Comparison of ENCODE assay signal across 8 mouse cellular contexts in the genomic region with DNA sequence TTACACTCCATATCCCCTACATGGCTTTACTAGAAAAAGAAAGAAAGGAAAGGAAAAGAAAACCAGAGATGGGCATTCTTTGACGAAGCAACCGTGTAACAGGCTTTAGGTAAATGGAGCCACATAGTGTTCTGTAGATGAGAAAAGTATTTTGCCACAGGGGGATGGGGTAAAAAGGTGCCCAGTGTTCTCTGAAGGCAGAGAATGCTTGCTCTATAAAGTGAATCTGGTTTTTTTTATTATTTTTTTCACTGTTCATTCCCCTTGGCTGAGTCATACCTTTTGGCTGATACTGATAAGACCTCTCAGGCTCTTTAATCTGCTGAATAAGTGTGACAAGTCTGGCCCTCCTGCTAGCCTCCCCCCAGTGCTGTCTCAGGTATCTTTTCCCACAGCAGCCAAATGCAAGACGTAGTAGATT.
DNase-seq lines count a peak whose midpoint lies in the region; ATAC-seq and TF ChIP-seq lines count a peak whose summit lies in the region.

No protein-coding gene starts in this region.

- DNase-seq in midbrain, embryonic 11.5 days (ENCODE audit: low spot score, missing footprints), result no peak
- DNase-seq in midbrain, embryonic 10.5 days (ENCODE audit: low spot score), result no peak
- DNase-seq in hindbrain, postnatal 0 days (ENCODE audit: low spot score), result no peak
- no peak for DNase-seq in adrenal gland, postnatal 36 days

- H3K9me3 ChIP-seq in midbrain, embryonic 11.5 days (ENCODE audit: control insufficient read depth, low read length), result no peaks in the 10 kb centered on the region
- no peaks in the 10 kb centered on the region for H3K9me3 ChIP-seq in midbrain, embryonic 10.5 days (replicated peaks)
- H3K9me3 ChIP-seq in embryonic facial prominence, embryonic 15.5 days (replicated peaks), result no peaks in the 10 kb centered on the region
- H3K9me3 ChIP-seq in hindbrain, postnatal 0 days (ENCODE audit: low read length), result no peaks in the 10 kb centered on the region
- H3K9me3 ChIP-seq in neural tube, embryonic 14.5 days (ENCODE audit: control insufficient read depth, low read length), result no peaks in the 10 kb centered on the region

- no peak overlapping the region for H3K9ac ChIP-seq in midbrain, embryonic 11.5 days (ENCODE audit: low read length)
- H3K9ac ChIP-seq in embryonic facial prominence, embryonic 15.5 days, result no peak overlapping the region
- H3K9ac ChIP-seq in hindbrain, postnatal 0 days (replicated peaks; ENCODE audit: low read length), result no peak overlapping the region
- no peak overlapping the region for H3K9ac ChIP-seq in neural tube, embryonic 14.5 days (replicated peaks; ENCODE audit: low read depth, low read length)

- peaks cover 6% of the 10 kb centered on the region; the same call in 1 of the 2 replicates for H3K27me3 ChIP-seq in midbrain, embryonic 11.5 days (ENCODE audit: control insufficient read depth, insufficient read depth, low read length)
- H3K27me3 ChIP-seq in midbrain, embryonic 10.5 days (ENCODE audit: low read depth, poor library complexity, severe bottlenecking), result peaks cover 68% of the 10 kb centered on the region
- H3K27me3 ChIP-seq in embryonic facial prominence, embryonic 15.5 days, result no peaks in the 10 kb centered on the region
- no peaks in the 10 kb centered on the region for H3K27me3 ChIP-seq in hindbrain, postnatal 0 days (ENCODE audit: insufficient read depth, low read length)
- H3K27me3 ChIP-seq in neural tube, embryonic 14.5 days (ENCODE audit: control insufficient read depth, insufficient read depth, low read length), result no peaks in the 10 kb centered on the region

- H3K4me2 ChIP-seq in midbrain, embryonic 11.5 days, result no peak overlapping the region; the same call in 1 of the 2 replicates
- H3K4me2 ChIP-seq in embryonic facial prominence, embryonic 15.5 days (replicated peaks), result no peak overlapping the region
- H3K4me2 ChIP-seq in hindbrain, postnatal 0 days (ENCODE audit: low read depth, low read length), result peak overlapping the region; percentile 26
- H3K4me2 ChIP-seq in neural tube, embryonic 14.5 days (ENCODE audit: low read depth, low read length), result peak overlapping the region; percentile 17; the same call in 1 of the 2 replicates

- peaks cover 14% of the 10 kb centered on the region for H3K4me1 ChIP-seq in midbrain, embryonic 11.5 days (ENCODE audit: control insufficient read depth, insufficient read depth, low read length)
- peaks cover 24% of the 10 kb centered on the region for H3K4me1 ChIP-seq in midbrain, embryonic 10.5 days
- H3K4me1 ChIP-seq in embryonic facial prominence, embryonic 15.5 days, result peaks cover 12% of the 10 kb centered on the region
- peaks cover 12% of the 10 kb centered on the region; the same call in 1 of the 2 replicates for H3K4me1 ChIP-seq in hindbrain, postnatal 0 days (ENCODE audit: insufficient read depth, low read length)
- H3K4me1 ChIP-seq in neural tube, embryonic 14.5 days (ENCODE audit: control insufficient read depth, insufficient read depth, low read length), result peaks cover 21% of the 10 kb centered on the region; the same call in 1 of the 2 replicates

- TF ChIP-seq CTCF in hindbrain, postnatal 0 days (IDR thresholded peaks at IDR 0.05; ENCODE audit: low read depth), result no peak

- H3K4me3 ChIP-seq in midbrain, embryonic 11.5 days (ENCODE audit: low read depth, low read length), result no peak overlapping the region
- no peak overlapping the region for H3K4me3 ChIP-seq in midbrain, embryonic 10.5 days
- H3K4me3 ChIP-seq in embryonic facial prominence, embryonic 15.5 days (replicated peaks), result no peak overlapping the region
- no peak overlapping the region for H3K4me3 ChIP-seq in hindbrain, postnatal 0 days (ENCODE audit: low read length)
- H3K4me3 ChIP-seq in neural tube, embryonic 14.5 days (ENCODE audit: low read depth, low read length), result no peak overlapping the region

- no peak overlapping the region for H3K27ac ChIP-seq in midbrain, embryonic 11.5 days (ENCODE audit: low read depth, low read length)
- no peak overlapping the region; the same call in 1 of the 2 replicates for H3K27ac ChIP-seq in midbrain, embryonic 10.5 days (replicated peaks)
- no peak overlapping the region for H3K27ac ChIP-seq in embryonic facial prominence, embryonic 15.5 days (replicated peaks)
- peak overlapping the region; percentile 65 for H3K27ac ChIP-seq in hindbrain, postnatal 0 days
- H3K27ac ChIP-seq in neural tube, embryonic 14.5 days (ENCODE audit: low read depth, low read length), result peak overlapping the region; percentile 63

- H3K36me3 ChIP-seq in midbrain, embryonic 11.5 days (ENCODE audit: control insufficient read depth, insufficient read depth, low read length), result no peaks in the 10 kb centered on the region
- H3K36me3 ChIP-seq in midbrain, embryonic 10.5 days, result no peaks in the 10 kb centered on the region
- no peaks in the 10 kb centered on the region for H3K36me3 ChIP-seq in embryonic facial prominence, embryonic 15.5 days
- H3K36me3 ChIP-seq in hindbrain, postnatal 0 days (ENCODE audit: insufficient read depth, low read length), result no peaks in the 10 kb centered on the region
- no peaks in the 10 kb centered on the region for H3K36me3 ChIP-seq in neural tube, embryonic 14.5 days (ENCODE audit: control insufficient read depth, insufficient read depth, low read length)

- WGBS in midbrain, embryonic 11.5 days, result 18% methylated on average over 3 of the region's 3 CpGs
- 27% methylated on average over 3 of the region's 3 CpGs for WGBS in midbrain, embryonic 10.5 days
- WGBS in embryonic facial prominence, embryonic 15.5 days, result 42% methylated on average over 3 of the region's 3 CpGs
- WGBS in hindbrain, postnatal 0 days, result 35% methylated on average over 3 of the region's 3 CpGs
- 12% methylated on average over 3 of the region's 3 CpGs for WGBS in neural tube, embryonic 14.5 days

- ATAC-seq in midbrain, embryonic 11.5 days (ENCODE audit: low FRiP score), result peak; percentile 60
- ATAC-seq in embryonic facial prominence, embryonic 15.5 days (ENCODE audit: insufficient number of reproducible peaks, low FRiP score, low TSS enrichment, low read depth), result peak; percentile 47; the same call in 1 of the 2 replicates
- peak; percentile 21 for ATAC-seq in hindbrain, postnatal 0 days
- peak; percentile 78 for ATAC-seq in neural tube, embryonic 14.5 days (ENCODE audit: low read depth)
- no peak for ATAC-seq in granulocyte monocyte progenitor cell, adult 5-6 weeks (replicated peaks; ENCODE audit: poor library complexity, severe bottlenecking)
- ATAC-seq in cerebellum, adult (ENCODE audit: insufficient number of reproducible peaks, low FRiP score, low TSS enrichment), result no peak

Comparison
In these comparisons a context has a peak if more than half of its experiments do, and no peak if none do; other contexts are left out.
1. ATAC-seq: peak in midbrain, embryonic 11.5 days (single experiment), embryonic facial prominence, embryonic 15.5 days (single experiment), hindbrain, postnatal 0 days (single experiment) and neural tube, embryonic 14.5 days (single experiment); none in granulocyte monocyte progenitor cell, adult 5-6 weeks (single experiment) and cerebellum, adult (single experiment).
2. H3K27ac ChIP-seq: peak in hindbrain, postnatal 0 days (single experiment) and neural tube, embryonic 14.5 days (single experiment); none in midbrain, embryonic 11.5 days (single experiment), midbrain, embryonic 10.5 days (single experiment) and embryonic facial prominence, embryonic 15.5 days (single experiment).
3. H3K4me2 ChIP-seq: peak in hindbrain, postnatal 0 days (single experiment) and neural tube, embryonic 14.5 days (single experiment); none in midbrain, embryonic 11.5 days (single experiment) and embryonic facial prominence, embryonic 15.5 days (single experiment).